Mouse (Mus musculus): Measurements from ENCODE around the gene Fmo1. TPM values are rescaled to one million over a fixed set of nuclear protein-coding genes. Genes with fewer than 3 reads are reported as not detected.

Fmo1 gene
- polyA plus RNA-seq, 1 experiment from 2014 or later: 7.3 TPM

GRCm38 (mm10) chr1:162858748-162859130, 7.7 kb downstream of the Fmo1 start:
- H3K4me1 ChIP-seq (replicated peaks; ENCODE audit: control insufficient read depth, insufficient read depth, low read length): no peaks in the 10 kb centered on the region; the same call in 1 of the 2 replicates
- 53% methylated on average over 12 of the region's 12 CpGs for WGBS
- H3K9ac ChIP-seq (ENCODE audit: low read depth, low read length): no peak overlapping the region
- no peak for ATAC-seq
- no peak overlapping the region for H3K4me3 ChIP-seq (ENCODE audit: low read depth, low read length)
- H3K27me3 ChIP-seq (replicated peaks; ENCODE audit: control insufficient read depth, insufficient read depth, low read length): no peaks in the 10 kb centered on the region
- no peak for TF ChIP-seq CTCF (IDR thresholded peaks at IDR 0.05; ENCODE audit: low read depth)
- H3K36me3 ChIP-seq (ENCODE audit: control insufficient read depth, insufficient read depth): no peaks in the 10 kb centered on the region
- H3K9me3 ChIP-seq (ENCODE audit: control insufficient read depth): no peaks in the 10 kb centered on the region
- peak overlapping the region; percentile 40; the same call in 1 of the 2 replicates for H3K4me2 ChIP-seq (replicated peaks; ENCODE audit: low read depth)
- H3K27ac ChIP-seq (ENCODE audit: low read depth, low read length): no peak overlapping the region

DNA sequence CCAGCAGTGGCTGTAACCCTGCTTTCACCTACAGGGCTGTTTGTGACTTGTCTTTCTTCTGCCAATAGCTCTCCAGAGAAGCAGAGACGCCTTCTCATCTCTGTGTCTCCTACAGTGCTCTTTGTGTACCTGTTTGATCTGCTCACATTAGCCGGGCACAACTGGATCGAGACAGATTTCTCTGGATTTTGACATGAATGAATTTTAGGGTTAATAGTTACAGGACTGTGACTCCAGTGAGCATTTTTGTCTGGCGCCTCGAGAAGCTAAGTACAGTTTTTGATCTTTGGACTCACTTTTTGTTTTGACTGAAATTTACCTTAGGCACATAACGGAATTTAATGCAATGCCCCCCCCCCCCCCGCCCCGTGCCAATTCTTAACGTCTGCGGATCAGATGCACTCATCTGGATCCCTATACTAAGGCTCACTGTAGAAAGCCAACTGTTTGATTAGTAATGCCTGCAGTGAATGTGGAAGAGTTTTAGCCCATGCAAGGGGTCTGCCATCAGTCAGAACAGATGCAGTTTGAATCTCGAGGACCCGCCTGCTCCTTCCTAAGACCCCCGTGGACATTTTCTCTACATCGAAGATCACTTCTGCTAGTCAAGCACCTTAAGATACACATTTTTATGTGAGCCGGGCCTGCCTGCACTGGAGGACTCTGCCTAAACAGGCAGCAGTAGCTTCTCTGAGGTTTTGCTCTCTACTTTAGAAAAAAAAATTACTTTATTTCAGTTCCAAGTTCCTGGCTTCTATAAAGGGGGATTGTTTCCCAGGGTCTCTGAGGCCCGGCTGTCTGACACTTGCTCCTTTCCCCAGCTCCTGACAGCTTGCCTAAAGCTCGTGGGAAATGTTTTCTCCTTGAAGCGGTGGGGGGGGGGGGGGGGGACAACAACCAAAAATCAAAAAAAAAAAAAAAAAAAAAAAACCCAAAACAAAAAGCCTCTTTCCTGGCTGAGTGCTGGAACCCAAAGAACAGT, 8.4 kb downstream of the Fmo1 start:
- H3K9ac ChIP-seq (ENCODE audit: low read depth, low read length): no peak overlapping the region
- no peak overlapping the region for H3K27ac ChIP-seq (ENCODE audit: low read depth, low read length)
- no peak for ATAC-seq
- H3K27me3 ChIP-seq (replicated peaks; ENCODE audit: control insufficient read depth, insufficient read depth, low read length): no peaks in the 10 kb centered on the region
- 63% methylated on average over 17 of the region's 18 CpGs for WGBS
- H3K9me3 ChIP-seq (ENCODE audit: control insufficient read depth): no peaks in the 10 kb centered on the region
- H3K36me3 ChIP-seq (ENCODE audit: control insufficient read depth, insufficient read depth): no peaks in the 10 kb centered on the region
- H3K4me2 ChIP-seq (replicated peaks; ENCODE audit: low read depth): peak overlapping the region; percentile 40; the same call in 1 of the 2 replicates
- no peak for TF ChIP-seq CTCF (IDR thresholded peaks at IDR 0.05; ENCODE audit: low read depth)
- H3K4me3 ChIP-seq (ENCODE audit: low read depth, low read length): no peak overlapping the region
- H3K4me1 ChIP-seq (replicated peaks; ENCODE audit: control insufficient read depth, insufficient read depth, low read length): no peaks in the 10 kb centered on the region; the same call in 1 of the 2 replicates

DNA sequence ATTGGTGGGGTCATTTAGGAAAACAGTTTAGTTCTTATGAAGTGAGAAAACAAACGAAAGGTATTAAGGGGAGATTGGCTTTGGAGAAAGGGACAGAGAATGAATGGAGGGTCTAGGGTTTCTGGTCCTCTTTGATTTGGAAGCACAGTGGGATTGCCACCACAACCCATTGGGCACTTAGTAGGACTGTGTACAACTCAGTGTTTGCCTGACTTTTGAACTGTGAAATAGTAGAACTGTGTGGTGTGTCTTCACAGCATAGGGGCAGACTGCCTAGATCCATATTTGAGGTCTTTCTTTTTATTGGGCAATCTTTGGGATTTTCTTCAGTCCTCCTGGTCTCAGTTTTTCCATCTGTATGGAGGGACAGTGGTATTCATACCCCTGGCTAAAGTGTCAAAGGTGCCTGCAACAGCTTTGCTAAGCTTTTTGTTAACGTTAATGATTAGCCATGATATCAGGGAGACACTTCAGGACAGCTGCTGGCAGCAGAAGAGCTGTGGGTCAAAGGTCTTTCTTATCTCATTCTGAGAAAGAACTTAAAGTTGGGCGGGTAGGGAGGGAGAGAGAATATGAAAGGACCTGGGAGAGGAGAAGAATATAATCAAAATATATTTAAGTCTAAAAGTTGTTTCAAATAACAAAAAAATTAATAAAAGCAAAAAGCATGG, 12.5 kb downstream of the Fmo1 start:
- TF ChIP-seq CTCF (IDR thresholded peaks at IDR 0.05; ENCODE audit: low read depth): no peak
- Histone ChIP-seq H3K9ac (ENCODE audit: low read depth, low read length) (no peak overlapping the region), H3K4me3 (ENCODE audit: low read depth, low read length) (no peak overlapping the region), H3K4me2 (replicated peaks; ENCODE audit: low read depth) (no peak overlapping the region), H3K4me1 (replicated peaks; ENCODE audit: control insufficient read depth, insufficient read depth, low read length) (no peaks in the 10 kb centered on the region; the same call in 1 of the 2 replicates), H3K9me3 (ENCODE audit: control insufficient read depth) (no peaks in the 10 kb centered on the region), H3K27ac (ENCODE audit: low read depth, low read length) (peak overlapping the region; percentile 35; the same call in 1 of the 2 replicates), H3K36me3 (ENCODE audit: control insufficient read depth, insufficient read depth) (no peaks in the 10 kb centered on the region), H3K27me3 (replicated peaks; ENCODE audit: control insufficient read depth, insufficient read depth, low read length) (no peaks in the 10 kb centered on the region)
- ATAC-seq: peak; percentile 90
- WGBS: 38% methylated on average over 3 of the region's 3 CpGs

DNA sequence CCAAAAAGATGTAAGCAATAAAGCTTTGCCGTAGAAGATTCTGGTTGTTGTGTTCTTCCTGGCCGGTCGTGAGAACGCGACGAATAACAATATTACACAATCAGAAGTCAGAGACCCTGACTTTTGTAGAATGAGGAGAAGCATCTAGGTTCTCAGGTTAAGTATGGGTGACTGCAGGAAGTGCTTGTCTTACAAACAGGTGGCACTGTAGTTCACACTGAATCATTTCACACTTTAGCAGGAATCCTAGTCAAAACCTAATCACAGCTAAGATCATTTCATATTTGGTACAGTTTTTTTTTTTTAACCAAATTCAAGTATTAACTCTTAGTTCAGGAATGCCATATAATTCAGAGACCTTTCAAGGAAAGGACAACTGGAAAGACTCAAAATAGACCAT, 18.9 kb downstream of the Fmo1 start:
- H3K27me3 ChIP-seq (replicated peaks; ENCODE audit: control insufficient read depth, insufficient read depth, low read length): no peaks in the 10 kb centered on the region
- no peak overlapping the region for H3K4me3 ChIP-seq (ENCODE audit: low read depth, low read length)
- no peaks in the 10 kb centered on the region for H3K9me3 ChIP-seq (ENCODE audit: control insufficient read depth)
- H3K4me1 ChIP-seq (replicated peaks; ENCODE audit: control insufficient read depth, insufficient read depth, low read length): no peaks in the 10 kb centered on the region; the same call in 1 of the 2 replicates
- TF ChIP-seq CTCF (IDR thresholded peaks at IDR 0.05; ENCODE audit: low read depth): no peak
- H3K4me2 ChIP-seq (replicated peaks; ENCODE audit: low read depth): no peak overlapping the region
- WGBS: 95% methylated on average over 6 of the region's 6 CpGs
- no peaks in the 10 kb centered on the region for H3K36me3 ChIP-seq (ENCODE audit: control insufficient read depth, insufficient read depth)
- ATAC-seq: no peak
- H3K27ac ChIP-seq (ENCODE audit: low read depth, low read length): no peak overlapping the region
- H3K9ac ChIP-seq (ENCODE audit: low read depth, low read length): no peak overlapping the region

- H3K9me3 ChIP-seq (ENCODE audit: control insufficient read depth): no peaks in the 10 kb centered on the region
- H3K4me1 ChIP-seq (replicated peaks; ENCODE audit: control insufficient read depth, insufficient read depth, low read length): no peaks in the 10 kb centered on the region
- H3K36me3 ChIP-seq (ENCODE audit: control insufficient read depth, insufficient read depth): no peaks in the 10 kb centered on the region
- no peak for ATAC-seq
- H3K4me3 ChIP-seq (ENCODE audit: low read depth, low read length): no peak overlapping the region
- H3K27ac ChIP-seq (ENCODE audit: low read depth, low read length): no peak overlapping the region
- no peak overlapping the region for H3K9ac ChIP-seq (ENCODE audit: low read depth, low read length)
- H3K27me3 ChIP-seq (replicated peaks; ENCODE audit: control insufficient read depth, insufficient read depth, low read length): no peaks in the 10 kb centered on the region
- 94% methylated on average over 9 of the region's 9 CpGs for WGBS
- no peak overlapping the region for H3K4me2 ChIP-seq (replicated peaks; ENCODE audit: low read depth)
- no peak for TF ChIP-seq CTCF (IDR thresholded peaks at IDR 0.05; ENCODE audit: low read depth)
Observed at GRCm38 (mm10) chr1:162840211-162840610, 26.2 kb downstream of the Fmo1 start.

DNA sequence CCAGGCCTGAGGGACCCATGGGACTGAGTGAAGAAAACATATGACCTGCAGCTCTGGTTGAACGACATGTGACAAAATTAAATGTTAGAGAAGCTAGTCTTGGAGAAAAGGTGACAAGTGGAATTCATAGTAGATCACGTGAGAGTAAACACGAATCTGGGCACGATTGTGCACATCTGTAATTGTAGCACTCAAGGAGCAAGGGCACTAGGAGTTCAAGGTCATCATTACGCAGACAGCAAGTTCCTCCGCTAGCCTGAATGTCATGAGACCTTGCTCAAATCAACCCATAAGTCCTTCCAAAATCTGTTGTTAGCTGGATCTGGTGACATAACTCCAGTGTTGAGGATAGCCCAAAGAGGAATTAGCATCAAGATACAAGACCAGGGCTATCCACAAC, 27.4 kb downstream of the Fmo1 start:
- H3K4me3 ChIP-seq (ENCODE audit: low read depth, low read length): no peak overlapping the region
- H3K9me3 ChIP-seq (ENCODE audit: control insufficient read depth): no peaks in the 10 kb centered on the region
- no peak overlapping the region for H3K27ac ChIP-seq (ENCODE audit: low read depth, low read length)
- H3K9ac ChIP-seq (ENCODE audit: low read depth, low read length): no peak overlapping the region
- TF ChIP-seq CTCF (IDR thresholded peaks at IDR 0.05; ENCODE audit: low read depth): no peak
- H3K4me2 ChIP-seq (replicated peaks; ENCODE audit: low read depth): no peak overlapping the region
- H3K4me1 ChIP-seq (replicated peaks; ENCODE audit: control insufficient read depth, insufficient read depth, low read length): no peaks in the 10 kb centered on the region
- H3K36me3 ChIP-seq (ENCODE audit: control insufficient read depth, insufficient read depth): no peaks in the 10 kb centered on the region
- ATAC-seq: no peak
- H3K27me3 ChIP-seq (replicated peaks; ENCODE audit: control insufficient read depth, insufficient read depth, low read length): no peaks in the 10 kb centered on the region
- WGBS: 90% methylated on average over 6 of the region's 6 CpGs

Measured in intestine, postnatal 0 days (tissue).